Mouse (Mus musculus) embryonic facial prominence, embryonic 13.5 days (tissue): Measurements from ENCODE around the gene Hrh3. TPM values are rescaled to one million over a fixed set of nuclear protein-coding genes. Genes with fewer than 3 reads are reported as not detected.

Source experiments
- ATAC-seq: fragments of 200-750 bp; cut with Nextera tagmentation; 2 replicates; pipeline ENCODE4 v1.8.0; 2017; ENCODE audit warnings: low read depth; ENCODE audit not compliant: insufficient number of reproducible peaks, insufficient read depth, low FRiP score, low TSS enrichment
- H3K27ac ChIP-seq: fragments of 300-500 bp; sonication (generic); 2 replicates; pipeline ENCODE4 v1.5.1; 2015; ENCODE audit warnings: moderate library complexity, mild to moderate bottlenecking, inconsistent platforms
- H3K27me3 ChIP-seq: fragments of 300-500 bp; sonication (generic); 2 replicates; pipeline ENCODE4 v1.6.1; 2015; ENCODE audit warnings: mild to moderate bottlenecking, inconsistent platforms
- H3K36me3 ChIP-seq: fragments of 300-500 bp; sonication (generic); 2 replicates; pipeline ENCODE4 v1.6.1; 2015; ENCODE audit warnings: mild to moderate bottlenecking, inconsistent platforms
- H3K4me1 ChIP-seq: fragments of 300-500 bp; sonication (generic); 2 replicates; pipeline ENCODE4 v1.6.1; 2015; ENCODE audit warnings: inconsistent platforms
- H3K4me2 ChIP-seq: fragments of 300-500 bp; sonication (generic); 2 replicates; pipeline ENCODE4 v1.6.1; 2015; ENCODE audit warnings: moderate library complexity, mild to moderate bottlenecking, inconsistent platforms
- H3K4me3 ChIP-seq: fragments of 300-500 bp; sonication (generic); 2 replicates; pipeline ENCODE4 v1.5.1; 2015; ENCODE audit warnings: mild to moderate bottlenecking, inconsistent platforms
- H3K9ac ChIP-seq: fragments of 300-500 bp; sonication (generic); 2 replicates; pipeline ENCODE4 v1.6.1; 2015; ENCODE audit warnings: mild to moderate bottlenecking, inconsistent platforms
- H3K9me3 ChIP-seq: fragments of 300-500 bp; sonication (generic); 2 replicates; pipeline ENCODE4 v1.6.1; 2016; ENCODE audit warnings: inconsistent platforms
- WGBS: fragments of 180-500 bp; shearing (Covaris S2); methylation state at CpG from one replicate; pipeline ENCODE4 v1.1.7; 2015; ENCODE audit warnings: mixed read lengths; 5-methylcytosine and 5-hydroxymethylcytosine counted together
- polyA plus RNA-seq: library from polyadenylated mRNA; unstranded; fragments of >200 nt; fragmentation: Nextera tagmentation; extraction: Ambion mirVana; gene quantifications from 2 replicates; pipeline ENCODE4 v1.2.1, GENCODE M21; 2015

The Hrh3 gene
- polyA plus RNA-seq, 1 experiment from 2014 or later: 0.17 TPM

DNA sequence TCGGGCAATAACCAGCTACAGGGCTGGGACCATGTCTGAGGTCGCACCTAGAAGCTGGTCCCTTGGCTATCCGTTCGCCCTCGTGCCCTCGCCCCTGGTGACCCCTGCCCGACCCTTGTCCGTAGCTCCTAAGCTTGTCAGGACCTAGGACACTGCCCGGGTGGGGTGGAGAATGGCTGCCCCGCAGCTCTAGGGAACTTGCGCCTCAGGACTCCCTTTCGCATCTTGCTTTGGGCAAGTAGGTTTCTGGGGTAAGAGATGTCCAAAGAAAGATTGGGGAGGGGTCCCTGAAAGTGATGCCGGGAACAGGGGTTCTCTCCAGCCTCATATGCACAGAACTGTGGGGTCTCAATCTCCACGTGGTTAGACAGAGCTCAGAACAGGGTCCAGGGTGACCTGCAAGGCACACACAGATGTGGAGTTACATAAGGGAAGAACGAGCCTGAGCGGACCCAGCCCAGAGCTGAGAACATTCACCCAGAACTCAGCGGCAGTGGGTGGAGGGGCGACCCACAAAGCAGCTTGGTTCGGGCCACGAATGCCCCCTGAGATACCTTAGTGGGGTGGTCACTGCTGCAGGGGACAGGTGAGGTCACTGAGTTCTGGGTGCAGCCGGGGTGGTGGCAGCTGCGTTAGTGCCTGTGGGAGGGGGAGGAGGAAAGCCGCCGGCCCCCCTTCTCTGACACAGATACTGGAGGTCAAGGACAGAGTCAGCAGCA, 530 bp upstream of the Hrh3 start:
- WGBS: 9% methylated on average over 24 of the region's 24 CpGs
- Histone ChIP-seq H3K4me2 (peak overlapping the region; percentile 99), H3K36me3 (no peaks in the 10 kb centered on the region), H3K4me3 (peak overlapping the region; percentile 49), H3K9me3 (no peaks in the 10 kb centered on the region), H3K27ac (no peak overlapping the region), H3K27me3 (peaks cover 70% of the 10 kb centered on the region), H3K9ac (no peak overlapping the region), H3K4me1 (peaks cover 20% of the 10 kb centered on the region)
- no peak for ATAC-seq

DNA sequence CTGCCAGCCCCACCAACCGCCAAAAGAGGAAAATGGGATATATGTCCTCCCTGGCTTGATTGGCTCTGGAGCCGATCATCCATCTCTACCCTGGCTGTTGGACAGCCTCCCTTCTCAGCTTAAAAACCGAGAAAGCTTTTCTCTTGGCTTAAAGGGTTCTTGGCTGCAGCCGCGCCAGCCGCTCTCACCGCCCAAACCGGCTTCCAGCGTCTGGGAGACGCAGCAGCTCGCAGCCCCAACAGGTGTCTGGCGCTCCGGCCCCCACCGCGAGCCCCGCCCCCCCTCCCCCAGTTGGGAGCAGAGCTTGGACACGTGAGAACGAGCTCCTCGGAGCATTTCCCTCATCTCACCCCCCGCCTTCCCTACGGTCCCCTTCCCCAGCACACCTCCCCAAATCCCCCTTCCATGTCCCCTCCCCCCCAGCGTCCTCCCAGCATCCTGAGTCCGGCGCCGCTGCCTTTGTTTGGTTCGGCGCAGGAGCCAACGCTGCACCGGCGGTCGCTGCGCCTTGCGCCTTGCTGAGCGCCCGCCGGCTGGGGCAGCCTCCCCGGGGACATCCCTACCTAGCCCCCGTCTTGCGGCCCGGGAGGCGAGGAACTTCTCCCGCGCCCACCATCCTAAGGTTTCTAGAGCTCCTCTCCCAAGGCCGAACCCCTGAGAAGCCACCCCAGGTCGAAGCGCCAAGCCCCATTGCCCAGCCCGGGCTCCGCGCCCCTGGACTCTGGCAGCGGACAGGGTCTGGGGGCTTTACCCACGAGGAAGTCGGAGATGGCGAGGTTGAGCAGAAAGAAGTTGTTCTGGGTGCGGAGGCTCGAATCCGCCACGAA, 924 bp downstream of the Hrh3 start:
- Histone ChIP-seq H3K4me2 (peak overlapping the region; percentile 99), H3K9me3 (no peaks in the 10 kb centered on the region), H3K27ac (no peak overlapping the region), H3K27me3 (peaks cover 84% of the 10 kb centered on the region), H3K4me1 (peaks cover 24% of the 10 kb centered on the region), H3K4me3 (peak overlapping the region; percentile 49), H3K36me3 (no peaks in the 10 kb centered on the region), H3K9ac (peak overlapping the region; percentile 37; the same call in 1 of the 2 replicates)
- no peak for ATAC-seq
- WGBS: 2% methylated on average over 55 of the region's 57 CpGs

DNA sequence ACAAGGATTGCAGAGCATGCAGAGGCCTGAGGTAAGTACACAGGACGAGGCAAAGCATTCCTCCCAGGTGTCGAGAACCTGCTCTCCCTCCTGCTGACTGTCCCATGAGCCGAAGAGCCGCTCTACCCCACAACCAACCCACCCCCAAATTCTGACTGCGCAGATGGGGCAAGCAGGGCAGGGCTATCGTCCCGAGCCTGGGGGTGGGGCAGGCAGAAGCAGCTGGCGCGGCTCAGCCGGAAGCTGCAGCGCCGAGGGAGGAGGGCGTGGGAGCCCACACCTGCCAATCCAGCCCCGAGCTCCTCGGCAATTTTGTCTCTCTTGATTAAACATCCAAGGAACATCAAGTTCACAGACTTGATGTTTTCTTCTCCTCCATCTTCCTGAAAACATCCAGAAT, 4.8 kb downstream of the Hrh3 start:
- no peaks in the 10 kb centered on the region for H3K9me3 ChIP-seq
- no peak overlapping the region for H3K27ac ChIP-seq
- ATAC-seq: no peak
- 7% methylated on average over 15 of the region's 15 CpGs for WGBS
- H3K27me3 ChIP-seq: peaks cover 87% of the 10 kb centered on the region
- no peaks in the 10 kb centered on the region for H3K36me3 ChIP-seq
- peak overlapping the region; percentile 32; the same call in 1 of the 2 replicates for H3K4me2 ChIP-seq
- peaks cover 21% of the 10 kb centered on the region for H3K4me1 ChIP-seq
- no peak overlapping the region for H3K4me3 ChIP-seq
- H3K9ac ChIP-seq: no peak overlapping the region

DNA sequence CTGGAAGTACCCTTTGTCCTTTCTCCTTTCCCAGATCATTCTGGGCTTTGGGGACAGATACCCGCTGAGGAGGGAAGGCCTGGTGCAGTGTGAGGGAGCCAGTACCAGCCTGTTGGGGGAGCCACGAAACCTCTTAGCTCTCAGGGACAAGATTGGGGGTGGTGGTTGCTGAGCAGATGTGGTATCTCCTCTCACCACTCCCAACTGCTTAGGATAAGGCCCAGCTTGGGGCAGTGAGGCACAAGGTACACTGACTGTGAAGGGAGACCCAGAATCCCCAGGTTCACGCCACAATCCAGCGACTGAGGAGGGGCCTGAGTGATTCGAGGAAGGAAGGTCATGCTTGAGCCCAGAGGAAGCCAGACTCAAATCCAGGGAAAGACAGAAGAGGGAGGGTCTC, 6.1 kb downstream of the Hrh3 start:
- no peaks in the 10 kb centered on the region for H3K36me3 ChIP-seq
- H3K4me2 ChIP-seq: no peak overlapping the region
- no peak overlapping the region for H3K27ac ChIP-seq
- no peaks in the 10 kb centered on the region for H3K9me3 ChIP-seq
- peaks cover 9% of the 10 kb centered on the region for H3K4me1 ChIP-seq
- no peak for ATAC-seq
- WGBS: 37% methylated on average over 5 of the region's 5 CpGs
- no peak overlapping the region for H3K9ac ChIP-seq
- peaks cover 74% of the 10 kb centered on the region for H3K27me3 ChIP-seq
- no peak overlapping the region for H3K4me3 ChIP-seq

DNA sequence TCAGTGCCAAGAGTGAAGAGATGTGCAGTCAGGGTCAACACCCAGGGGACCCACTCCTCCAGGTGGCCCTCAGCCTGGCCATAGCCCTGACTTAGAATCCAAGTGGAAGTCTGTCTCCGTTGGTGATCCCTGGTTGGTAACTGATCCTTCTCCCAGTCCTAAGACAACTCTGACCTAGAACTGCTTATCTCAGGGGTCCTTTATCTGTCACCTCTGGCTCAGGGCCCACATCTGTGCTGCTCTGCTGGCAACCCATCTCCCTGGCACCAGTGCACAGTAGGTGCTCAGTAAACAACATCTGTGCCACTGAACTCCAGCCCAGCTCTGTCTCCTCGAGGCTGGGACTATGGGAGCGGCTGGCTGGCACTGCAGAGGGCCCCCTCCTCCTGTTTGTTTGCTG, 6.7 kb downstream of the Hrh3 start:
- Histone ChIP-seq H3K36me3 (no peaks in the 10 kb centered on the region), H3K27me3 (peaks cover 68% of the 10 kb centered on the region), H3K9ac (no peak overlapping the region), H3K27ac (no peak overlapping the region), H3K4me3 (no peak overlapping the region), H3K9me3 (no peaks in the 10 kb centered on the region), H3K4me1 (0 out of 2 replicates have a peak, but pooled peaks cover 4% of the 10 kb centered on the region), H3K4me2 (no peak overlapping the region)
- ATAC-seq: no peak
- 62% methylated on average over 3 of the region's 3 CpGs for WGBS

DNA sequence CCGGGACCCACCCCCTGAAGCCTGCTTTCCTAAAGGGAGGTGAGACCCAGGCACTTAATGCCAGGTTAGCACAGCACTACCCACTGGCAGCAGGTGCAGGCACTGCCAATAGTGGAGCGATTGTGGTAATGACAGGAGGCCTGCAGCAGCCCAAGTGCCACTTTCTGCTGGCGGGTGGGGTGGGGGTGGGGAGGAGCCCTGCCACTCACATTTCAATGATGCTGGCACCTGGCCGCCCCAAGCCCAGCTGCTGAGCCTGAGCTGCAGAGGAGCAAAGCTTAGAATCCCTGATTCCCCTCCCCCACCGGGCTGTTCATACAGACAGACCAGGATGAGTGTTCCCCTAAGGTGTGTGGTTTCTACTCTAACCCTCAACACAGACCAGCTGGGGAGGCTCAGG, 8.6 kb downstream of the Hrh3 start:
- Histone ChIP-seq H3K4me2 (no peak overlapping the region), H3K4me3 (no peak overlapping the region), H3K36me3 (no peaks in the 10 kb centered on the region), H3K4me1 (0 out of 2 replicates have a peak, but pooled peaks cover 4% of the 10 kb centered on the region), H3K9ac (no peak overlapping the region), H3K27me3 (peaks cover 49% of the 10 kb centered on the region), H3K9me3 (no peaks in the 10 kb centered on the region), H3K27ac (no peak overlapping the region)
- 0 out of 2 replicates have a peak, but pooled peaks have one; percentile 26 for ATAC-seq
- 24% methylated on average over 5 of the region's 5 CpGs for WGBS

DNA sequence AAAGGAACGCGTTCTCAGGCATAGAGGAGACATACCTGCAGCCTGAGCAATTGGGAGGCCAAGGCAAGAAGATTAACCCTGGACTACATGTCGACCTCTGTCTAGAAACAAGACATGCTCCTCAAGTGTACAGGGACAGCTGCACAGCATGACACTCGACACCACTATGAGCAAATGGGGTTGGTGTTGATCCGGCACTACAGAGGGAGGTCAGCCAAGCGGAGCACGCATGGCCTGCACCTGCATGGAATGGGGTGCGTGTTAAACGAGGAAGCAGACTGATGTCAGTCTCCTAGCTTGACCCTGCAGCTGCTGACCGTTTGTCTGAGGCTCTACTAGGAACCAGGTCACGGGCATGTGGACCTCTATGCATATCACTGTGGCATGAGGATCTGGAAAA, 14.0 kb downstream of the Hrh3 start:
- ATAC-seq: no peak
- Histone ChIP-seq H3K4me1 (peaks cover under 1% of the 10 kb centered on the region; the same call in 1 of the 2 replicates), H3K9me3 (no peaks in the 10 kb centered on the region), H3K4me2 (no peak overlapping the region), H3K27ac (no peak overlapping the region), H3K36me3 (peaks cover 13% of the 10 kb centered on the region; the same call in 1 of the 2 replicates), H3K9ac (no peak overlapping the region), H3K27me3 (peaks cover under 1% of the 10 kb centered on the region; the same call in 1 of the 2 replicates), H3K4me3 (no peak overlapping the region)
- WGBS: 51% methylated on average over 11 of the region's 11 CpGs

DNA sequence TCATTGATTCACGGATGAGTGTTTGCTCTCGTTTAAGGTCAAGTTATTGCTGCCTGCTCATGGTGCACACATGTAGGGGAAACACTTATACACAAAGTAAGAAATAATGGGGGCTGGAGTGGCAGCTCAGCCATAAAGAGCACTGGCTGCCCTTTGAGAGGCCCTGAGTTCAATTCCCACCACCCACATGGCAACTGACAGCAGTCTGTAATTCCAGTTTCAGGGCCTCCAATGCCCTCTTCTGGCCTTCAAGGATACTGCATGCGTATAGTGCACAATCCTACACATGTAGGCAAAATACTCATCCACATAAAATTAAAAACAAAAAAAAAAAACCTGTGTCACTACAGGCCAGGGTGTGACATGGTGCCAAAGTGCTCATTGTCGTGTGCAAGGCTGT, 16.8 kb downstream of the Hrh3 start:
- WGBS: 91% methylated on average over 4 of the region's 4 CpGs
- H3K4me3 ChIP-seq: no peak overlapping the region
- H3K27me3 ChIP-seq: no peaks in the 10 kb centered on the region
- peaks cover 31% of the 10 kb centered on the region for H3K36me3 ChIP-seq
- no peak for ATAC-seq
- H3K9me3 ChIP-seq: no peaks in the 10 kb centered on the region
- H3K4me1 ChIP-seq: peaks cover 13% of the 10 kb centered on the region
- no peak overlapping the region for H3K27ac ChIP-seq
- no peak overlapping the region for H3K9ac ChIP-seq
- no peak overlapping the region for H3K4me2 ChIP-seq

DNA sequence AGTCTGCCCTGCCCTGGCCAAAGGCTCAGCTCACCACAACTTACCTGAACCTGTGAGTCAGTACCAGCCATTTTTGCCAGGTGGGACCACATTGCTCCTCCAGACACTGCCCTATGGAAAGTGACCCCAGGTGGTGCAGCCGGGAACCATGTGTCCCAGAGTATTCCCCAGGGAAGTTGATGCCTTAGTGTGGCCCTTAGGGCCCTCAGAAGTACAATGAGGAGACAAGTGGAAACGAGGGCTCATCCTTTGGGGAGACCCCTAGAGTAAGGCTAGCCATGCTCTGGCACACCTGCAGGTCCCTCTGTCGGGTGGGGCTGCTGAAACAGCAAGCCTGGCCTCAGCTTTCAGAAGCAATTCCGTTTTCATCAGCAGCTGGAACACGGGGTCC, 17.7 kb downstream of the Hrh3 start:
- no peak for ATAC-seq
- Histone ChIP-seq H3K27ac (no peak overlapping the region), H3K36me3 (peaks cover 38% of the 10 kb centered on the region), H3K4me3 (no peak overlapping the region), H3K9me3 (no peaks in the 10 kb centered on the region), H3K27me3 (no peaks in the 10 kb centered on the region), H3K9ac (no peak overlapping the region), H3K4me2 (no peak overlapping the region), H3K4me1 (peaks cover 13% of the 10 kb centered on the region)
- 82% methylated on average over 5 of the region's 5 CpGs for WGBS

DNA sequence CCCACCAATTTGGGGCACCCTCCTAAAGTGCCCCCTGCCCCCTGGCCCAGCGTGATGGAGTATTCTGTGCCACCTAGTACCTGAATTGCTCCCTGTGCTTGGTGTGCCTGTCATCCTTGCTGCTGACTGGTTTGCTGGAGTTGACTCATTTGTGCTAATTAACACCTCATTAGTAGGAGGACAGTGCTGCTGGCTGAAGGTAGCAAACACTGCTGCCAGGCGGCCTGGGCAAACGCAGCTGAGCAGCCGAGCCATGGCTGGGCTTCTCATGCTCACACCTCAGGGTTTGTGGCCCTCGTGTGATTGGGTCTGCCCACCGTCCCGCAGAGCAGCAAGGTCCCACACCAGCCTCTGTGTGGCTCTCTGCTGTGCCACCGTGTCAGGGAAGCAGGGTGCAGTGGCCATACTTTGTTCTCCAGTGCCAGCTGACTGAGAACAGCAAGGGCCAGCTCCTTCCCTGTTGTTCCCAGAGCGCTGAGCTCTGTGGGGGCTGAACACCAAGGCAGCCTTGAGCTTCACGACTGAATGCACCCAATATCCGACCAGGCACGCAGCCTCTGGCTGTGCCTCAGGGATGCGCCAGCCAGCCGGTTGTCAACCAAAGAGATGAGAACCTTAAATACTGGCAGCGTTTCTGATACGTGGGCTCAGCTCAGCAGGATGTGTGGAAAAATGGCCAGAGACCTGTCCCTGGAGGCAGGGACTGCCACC, 18.2 kb downstream of the Hrh3 start:
- H3K27me3 ChIP-seq: no peaks in the 10 kb centered on the region

DNA sequence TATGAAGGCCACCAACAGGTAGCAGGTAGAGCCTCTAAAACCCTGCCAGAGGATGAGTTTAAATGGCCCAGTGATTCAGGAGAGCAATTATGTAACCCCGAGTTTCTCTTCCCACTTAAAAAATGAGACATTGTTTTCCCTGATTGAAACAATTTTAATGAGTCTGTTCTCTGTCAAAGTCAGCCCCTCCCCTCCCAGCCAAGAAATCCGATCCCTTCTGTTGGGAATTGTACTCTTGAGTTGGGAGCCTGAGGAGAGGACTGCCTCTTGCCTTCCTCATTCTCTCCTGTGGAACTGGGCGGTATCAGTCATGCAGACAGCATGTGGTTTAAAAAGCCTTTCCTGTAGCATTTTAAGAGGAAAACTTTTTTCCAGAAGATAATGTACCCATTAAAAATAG, 19.7 kb downstream of the Hrh3 start:
- Histone ChIP-seq H3K27me3 (no peaks in the 10 kb centered on the region), H3K4me3 (no peak overlapping the region), H3K27ac (no peak overlapping the region), H3K36me3 (peaks cover 42% of the 10 kb centered on the region), H3K4me1 (peaks cover 13% of the 10 kb centered on the region), H3K9me3 (no peaks in the 10 kb centered on the region), H3K9ac (no peak overlapping the region), H3K4me2 (no peak overlapping the region)
- 14% methylated on average over 3 of the region's 3 CpGs for WGBS
- no peak for ATAC-seq

More for the DNA sequence above, 18.2 kb downstream of the Hrh3 start:
- H3K4me3 ChIP-seq: no peak overlapping the region
- peaks cover 13% of the 10 kb centered on the region for H3K4me1 ChIP-seq
- no peak overlapping the region for H3K4me2 ChIP-seq
- H3K9me3 ChIP-seq: no peaks in the 10 kb centered on the region
- no peak overlapping the region for H3K27ac ChIP-seq
- no peak for ATAC-seq
- H3K9ac ChIP-seq: 0 out of 2 replicates have a peak overlapping the region, but pooled peaks have one; percentile 32
- 84% methylated on average over 16 of the region's 16 CpGs for WGBS
- peaks cover 42% of the 10 kb centered on the region for H3K36me3 ChIP-seq
